Mouse (Mus musculus) midbrain, postnatal 0 days (tissue): ENCODE measurements around the gene Gli2. TPM values are rescaled to one million over a fixed set of nuclear protein-coding genes. Genes with fewer than 3 reads are reported as not detected.
A peak's percentile ranks its signal among the peaks of the same experiment; 100 is the strongest.

Experiments
- ATAC-seq: fragments of 200-750 bp; cut with Nextera tagmentation; 2 replicates; pipeline ENCODE4 v1.8.0; 2017; ENCODE audit warnings: moderate number of reproducible peaks, mild to moderate bottlenecking, moderate TSS enrichment, moderate library complexity; ENCODE audit not compliant: low FRiP score
- DNase-seq: peaks from one replicate; pipeline ENCODE4 v3.0.0-alpha.2; 2015; ENCODE audit warnings: low spot score
- H3K27ac ChIP-seq: fragments of 300-500 bp; sonication (generic); 2 replicates; pipeline ENCODE4 v1.5.1; 2014; ENCODE audit warnings: low read depth, mild to moderate bottlenecking, low read length, mixed read lengths
- H3K27me3 ChIP-seq: fragments of 300-500 bp; sonication (generic); 2 replicates; pipeline ENCODE4 v1.6.1; 2014; ENCODE audit warnings: low read length, control low read depth, mixed read lengths; ENCODE audit not compliant: insufficient read depth
- H3K36me3 ChIP-seq: fragments of 300-500 bp; sonication (generic); 2 replicates; pipeline ENCODE4 v1.6.1; 2014; ENCODE audit warnings: low read length, control low read depth, mixed read lengths; ENCODE audit not compliant: insufficient read depth
- H3K4me1 ChIP-seq: fragments of 300-500 bp; sonication (generic); 2 replicates; pipeline ENCODE4 v1.6.1; 2014; ENCODE audit warnings: mild to moderate bottlenecking, control low read depth, antibody characterized with exemption, low read length, mixed read lengths; ENCODE audit not compliant: insufficient read depth
- H3K4me2 ChIP-seq: fragments of 300-500 bp; sonication (generic); 2 replicates; pipeline ENCODE4 v1.6.1; 2014; ENCODE audit warnings: low read depth, mild to moderate bottlenecking, low read length, mixed read lengths; ENCODE audit not compliant: poor library complexity, severe bottlenecking
- H3K4me3 ChIP-seq: fragments of 300-500 bp; sonication (generic); 2 replicates; pipeline ENCODE4 v1.5.1; 2014; ENCODE audit warnings: low read depth, mild to moderate bottlenecking, low read length, moderate library complexity
- H3K9ac ChIP-seq: fragments of 300-500 bp; sonication (generic); replicated peaks from 2 replicates; pipeline ENCODE4 v1.6.1; 2014; ENCODE audit warnings: mild to moderate bottlenecking, low read length, moderate library complexity, mixed read lengths; ENCODE audit not compliant: poor library complexity, severe bottlenecking
- H3K9me3 ChIP-seq: fragments of 300-500 bp; sonication (generic); 2 replicates; pipeline ENCODE4 v1.6.1; 2016; ENCODE audit warnings: low read length, control low read depth
- CTCF ChIP-seq: IDR thresholded peaks from 2 replicates; pipeline ENCODE4 v1.5.1; 2016; ENCODE audit warnings: antibody characterized with exemption, mild to moderate bottlenecking
- WGBS: fragments of 180-500 bp; shearing (Covaris S2); extraction: QIAGEN DNeasy Blood & Tissue Kit; methylation state at CpG from one replicate; pipeline ENCODE4 v1.1.7; 2014; 5-methylcytosine and 5-hydroxymethylcytosine counted together
- polyA plus RNA-seq: library from polyadenylated mRNA; unstranded; fragments of >200 nt; fragmentation: Nextera tagmentation; extraction: Ambion mirVana; gene quantifications from 2 replicates; pipeline ENCODE4 v1.2.1, GENCODE M21; 2015
- total RNA-seq: library from RNA; depleted of rRNA; stranded (reverse); fragments of >200 nt; gene quantifications from 2 replicates; pipeline ENCODE4 v1.2.3, GENCODE M21; 2014

Gene Gli2
- total and polyA plus RNA-seq, 2 experiments from 2014 or later = 0.84 to 4.7 TPM

DNA sequence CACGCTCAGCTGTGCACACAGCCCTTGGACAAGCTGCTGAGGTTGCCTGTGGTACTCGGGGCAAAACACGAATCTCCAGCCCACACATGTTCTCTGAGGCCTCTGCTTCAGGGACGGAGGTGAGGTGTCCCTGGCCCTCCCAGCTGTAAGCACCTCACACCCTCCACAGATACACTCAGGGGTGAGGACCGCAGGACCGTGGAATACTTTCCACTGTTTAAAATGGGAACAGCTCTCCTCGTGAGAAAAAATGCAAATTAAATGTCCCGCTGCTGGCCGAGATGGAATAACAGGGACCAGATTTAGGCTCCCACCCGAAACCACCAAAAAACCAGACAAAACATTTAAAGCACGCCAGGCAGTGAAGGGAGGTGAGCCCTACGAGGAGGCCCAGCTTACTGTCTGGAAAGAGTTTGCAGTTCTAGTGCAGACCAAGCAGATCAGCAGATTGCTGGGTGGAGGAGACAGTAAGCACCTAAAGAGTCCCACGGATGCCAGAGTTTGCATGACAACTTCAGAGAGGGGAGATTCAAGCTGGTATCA, 19.2 kb downstream of the Gli2 start:
- Histone ChIP-seq H3K4me3 (no peak overlapping the region), H3K27ac (peak overlapping the region; percentile 73), H3K4me1 (no peaks in the 10 kb centered on the region), H3K36me3 (no peaks in the 10 kb centered on the region), H3K4me2 (no peak overlapping the region), H3K9me3 (no peaks in the 10 kb centered on the region), H3K9ac (no peak overlapping the region), H3K27me3 (no peaks in the 10 kb centered on the region)
- TF ChIP-seq CTCF = no peak
- DNase-seq (no peak), ATAC-seq (no peak)
- 26% methylated on average over 13 of the region's 13 CpGs for WGBS

GRCm38 (mm10) chr1:119033450-119034162, 19.8 kb downstream of the Gli2 start:
- WGBS = 53% methylated on average over 3 of the region's 3 CpGs
- Histone ChIP-seq H3K9ac (peak overlapping the region; percentile 44), H3K9me3 (no peaks in the 10 kb centered on the region), H3K4me1 (no peaks in the 10 kb centered on the region), H3K27me3 (no peaks in the 10 kb centered on the region), H3K36me3 (no peaks in the 10 kb centered on the region), H3K4me3 (no peak overlapping the region), H3K27ac (peak overlapping the region; percentile 73), H3K4me2 (no peak overlapping the region)
- TF ChIP-seq CTCF = no peak
- ATAC-seq (peak; percentile 87), DNase-seq (peak; percentile 84)

GRCm38 (mm10) chr1:119031185-119031584, 22.2 kb downstream of the Gli2 start:
- Histone ChIP-seq H3K36me3 (no peaks in the 10 kb centered on the region), H3K27me3 (no peaks in the 10 kb centered on the region), H3K27ac (no peak overlapping the region), H3K9me3 (no peaks in the 10 kb centered on the region), H3K4me1 (no peaks in the 10 kb centered on the region), H3K4me2 (no peak overlapping the region), H3K4me3 (no peak overlapping the region), H3K9ac (no peak overlapping the region)
- no peak for TF ChIP-seq CTCF
- DNase-seq (no peak), ATAC-seq (no peak)
- WGBS = 88% methylated on average over 6 of the region's 6 CpGs

GRCm38 (mm10) chr1:119025647-119026358, 27.6 kb downstream of the Gli2 start:
- Histone ChIP-seq H3K9me3 (no peaks in the 10 kb centered on the region), H3K27me3 (no peaks in the 10 kb centered on the region), H3K4me1 (0 out of 2 replicates have a peak, but pooled peaks cover 3% of the 10 kb centered on the region), H3K36me3 (no peaks in the 10 kb centered on the region), H3K4me2 (no peak overlapping the region), H3K9ac (no peak overlapping the region), H3K4me3 (no peak overlapping the region), H3K27ac (no peak overlapping the region)
- DNase-seq (no peak), ATAC-seq (no peak)
- WGBS = 60% methylated on average over 8 of the region's 8 CpGs
- TF ChIP-seq CTCF = no peak

DNA sequence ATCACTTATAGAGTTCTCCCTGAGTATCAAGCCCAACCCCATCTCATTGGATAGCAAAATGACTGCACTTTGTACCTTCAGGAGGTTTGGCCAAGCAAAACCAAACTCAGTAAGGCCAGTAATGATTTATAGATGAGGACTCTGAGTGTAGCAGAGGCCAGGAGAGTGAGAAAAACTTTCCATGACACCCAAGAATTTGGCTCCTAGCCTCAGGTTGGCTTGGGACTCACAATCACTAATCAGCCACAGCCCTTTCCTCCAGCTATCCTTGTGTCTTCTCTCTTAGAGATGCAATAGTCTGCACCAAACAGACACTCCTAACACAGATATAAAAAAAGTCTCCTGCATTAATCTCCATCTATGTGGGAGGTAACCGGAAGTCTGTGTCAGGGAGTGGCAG, 31.1 kb downstream of the Gli2 start:
- WGBS = 77% methylated on average over 1 of the region's 1 CpGs
- DNase-seq (no peak), ATAC-seq (no peak)
- H3K27ac ChIP-seq = no peak overlapping the region
- TF ChIP-seq CTCF = no peak
- H3K4me1 ChIP-seq = 0 out of 2 replicates have a peak, but pooled peaks cover 3% of the 10 kb centered on the region
- H3K4me2 ChIP-seq = no peak overlapping the region
- H3K27me3 ChIP-seq = no peaks in the 10 kb centered on the region
- no peaks in the 10 kb centered on the region for H3K36me3 ChIP-seq
- no peaks in the 10 kb centered on the region for H3K9me3 ChIP-seq
- no peak overlapping the region for H3K9ac ChIP-seq
- no peak overlapping the region for H3K4me3 ChIP-seq

DNA sequence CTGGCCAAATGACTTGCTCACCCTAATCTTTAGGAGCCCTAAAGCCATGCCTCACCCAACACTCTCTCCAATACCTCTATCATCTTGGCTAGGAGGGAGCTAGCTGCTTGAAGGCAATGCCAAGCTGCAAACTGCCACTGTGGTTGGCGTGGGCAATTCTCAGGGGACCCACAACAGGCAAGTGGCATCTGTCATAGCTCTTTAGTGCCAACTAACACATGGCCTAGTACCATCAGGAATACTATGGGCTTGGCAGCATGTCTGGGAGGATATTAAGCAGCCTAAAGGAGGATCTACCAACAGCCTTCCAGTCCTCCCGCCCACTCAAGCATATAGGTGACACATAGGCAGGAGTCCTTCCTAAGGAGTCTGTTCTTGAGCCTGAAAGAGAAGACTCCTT, 33.3 kb downstream of the Gli2 start:
- ATAC-seq (no peak), DNase-seq (peak; percentile 80)
- H3K27ac ChIP-seq = no peak overlapping the region
- 0 out of 2 replicates have a peak, but pooled peaks cover 3% of the 10 kb centered on the region for H3K4me1 ChIP-seq
- no peak for TF ChIP-seq CTCF
- H3K4me2 ChIP-seq = no peak overlapping the region
- H3K36me3 ChIP-seq = no peaks in the 10 kb centered on the region
- H3K9me3 ChIP-seq = no peaks in the 10 kb centered on the region
- H3K4me3 ChIP-seq = no peak overlapping the region
- H3K27me3 ChIP-seq = no peaks in the 10 kb centered on the region
- H3K9ac ChIP-seq = no peak overlapping the region
- WGBS = 84% methylated on average over 2 of the region's 2 CpGs
